Mouse (Mus musculus) liver, adult 2 months (tissue): ENCODE data around the gene Tmem117.

Experiments
- CTCF ChIP-seq: fragments of 200-500 bp; IDR thresholded peaks from 2 replicates; pipeline ENCODE4 v1.5.1; 2011; ENCODE audit warnings: low read depth, low read length, control low read depth
- POLR2A ChIP-seq: fragments of 200-500 bp; IDR thresholded peaks from 2 replicates; pipeline ENCODE4 v1.6.1; 2011; ENCODE audit warnings: low read length, control low read depth; ENCODE audit not compliant: insufficient read depth; ENCODE audit errors: extremely low read depth

- TF ChIP-seq CTCF, result no peak
- TF ChIP-seq POLR2A, result no peak
Measured at GRCm38 (mm10) chr15:95028862-95029486, 399.9 kb downstream of the Tmem117 start.
